Mouse (Mus musculus): ENCODE measurements around the gene Hyou1.
"Not testable (repeated sequence)": the region's sequence is repeated elsewhere in the genome, so short reads cannot be mapped to it uniquely, and the experiment has no call there.

Gene Hyou1

GRCm38 (mm10) chr9:44405011-44405410 is 25.7 kb downstream of the Hyou1 start:
- DNase-seq (ENCODE audit: low read depth, low spot score) = no peak

GRCm38 (mm10) chr9:44406906-44407751 is 27.8 kb downstream of the Hyou1 start, which contains the start of the genes Rps25 and Trappc4:
Gene Rps25 (plus strand): TSS chr9:44407139.
Gene Trappc4 (minus strand): TSS chr9:44407600.
- peak; percentile 96 for DNase-seq (ENCODE audit: low read depth, low spot score)

GRCm38 (mm10) chr9:44407752-44408097 is 28.4 kb downstream of the Hyou1 start:
- DNase-seq (ENCODE audit: low read depth, low spot score) = no peak

GRCm38 (mm10) chr9:44408693-44409092 is 29.4 kb downstream of the Hyou1 start:
- DNase-seq (ENCODE audit: low read depth, low spot score) = not testable (repeated sequence)

- no peak for DNase-seq (ENCODE audit: low read depth, low spot score)
These were observed 31.5 kb downstream of the Hyou1 start for GRCm38 (mm10) chr9:44410647-44411336.

GRCm38 (mm10) chr9:44411601-44412130 is 32.4 kb downstream of the Hyou1 start:
- DNase-seq (ENCODE audit: low read depth, low spot score) = no peak

- no peak for DNase-seq (ENCODE audit: low read depth, low spot score)
These were observed 33.0 kb downstream of the Hyou1 start for GRCm38 (mm10) chr9:44412306-44412705.

GRCm38 (mm10) chr9:44412781-44413180 is 33.5 kb downstream of the Hyou1 start:
- DNase-seq (ENCODE audit: low read depth, low spot score) = no peak

GRCm38 (mm10) chr9:44417156-44417891 is 38.0 kb downstream of the Hyou1 start:
- no peak for DNase-seq (ENCODE audit: low read depth, low spot score)

GRCm38 (mm10) chr9:44417892-44418363 is 38.6 kb downstream of the Hyou1 start:
- DNase-seq (ENCODE audit: low read depth, low spot score) = peak; percentile 90

GRCm38 (mm10) chr9:44418519-44419385 is 39.5 kb downstream of the Hyou1 start, which contains the start of gene Ccdc84:
Gene Ccdc84 (minus strand): TSS chr9:44418569.
- DNase-seq (ENCODE audit: low read depth, low spot score) = no peak

GRCm38 (mm10) chr9:44419730-44420129 is 40.4 kb downstream of the Hyou1 start:
- not testable (repeated sequence) for DNase-seq (ENCODE audit: low read depth, low spot score)

- DNase-seq (ENCODE audit: low read depth, low spot score) = no peak
These were observed 41.1 kb downstream of the Hyou1 start for GRCm38 (mm10) chr9:44420280-44420898.

GRCm38 (mm10) chr9:44423576-44423975 is 44.3 kb downstream of the Hyou1 start:
- DNase-seq (ENCODE audit: low read depth, low spot score) = no peak

GRCm38 (mm10) chr9:44432577-44433185 is 53.4 kb downstream of the Hyou1 start:
- no peak for DNase-seq (ENCODE audit: low read depth, low spot score)

- DNase-seq (ENCODE audit: low read depth, low spot score) = no peak
These were observed 56.5 kb downstream of the Hyou1 start for GRCm38 (mm10) chr9:44435747-44436146.

GRCm38 (mm10) chr9:44440961-44441360 is 61.7 kb downstream of the Hyou1 start, which contains the start of gene Foxr1:
Gene Foxr1 (minus strand): TSS chr9:44441136.
- DNase-seq (ENCODE audit: low read depth, low spot score) = no peak

Data from telencephalon, adult 2 months (tissue).